Mouse (Mus musculus): ENCODE data around the gene Gal3st4.

Gene Gal3st4

GRCm38 (mm10) chr5:138272409-138272923 lies at the start of gene Gal3st4:
Gene Gal3st4 (minus strand): TSS chr5:138272840.
- DNase-seq (ENCODE audit: low read depth) = no peak

- DNase-seq (ENCODE audit: low read depth) = no peak
Observed at GRCm38 (mm10) chr5:138312795-138313194, 40.2 kb upstream of the Gal3st4 start.

DNA sequence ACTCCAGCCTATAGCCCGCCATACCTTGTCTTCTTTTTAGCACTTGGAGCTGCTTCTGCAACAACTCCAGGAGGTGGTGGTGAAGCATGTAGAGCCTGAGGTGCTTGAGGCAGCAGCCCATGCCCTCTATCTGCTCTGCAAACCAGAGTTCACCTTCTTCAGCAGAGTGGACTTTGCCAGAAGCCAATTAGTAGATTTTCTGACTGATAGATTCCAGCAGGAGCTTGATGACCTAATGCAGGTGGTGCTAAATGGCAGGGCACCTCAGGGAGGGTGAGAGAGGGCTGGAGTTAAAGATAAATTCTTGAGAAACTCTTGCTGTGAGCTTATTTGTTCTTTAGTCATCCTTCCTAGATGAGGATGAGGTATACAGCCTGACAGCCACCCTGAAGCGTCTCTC lies 27.0 kb upstream of the Gal3st4 start:
- no peak for DNase-seq (ENCODE audit: low read depth)

- DNase-seq (ENCODE audit: low read depth) = no peak
Observed at GRCm38 (mm10) chr5:138294158-138294557, 21.5 kb upstream of the Gal3st4 start.

DNA sequence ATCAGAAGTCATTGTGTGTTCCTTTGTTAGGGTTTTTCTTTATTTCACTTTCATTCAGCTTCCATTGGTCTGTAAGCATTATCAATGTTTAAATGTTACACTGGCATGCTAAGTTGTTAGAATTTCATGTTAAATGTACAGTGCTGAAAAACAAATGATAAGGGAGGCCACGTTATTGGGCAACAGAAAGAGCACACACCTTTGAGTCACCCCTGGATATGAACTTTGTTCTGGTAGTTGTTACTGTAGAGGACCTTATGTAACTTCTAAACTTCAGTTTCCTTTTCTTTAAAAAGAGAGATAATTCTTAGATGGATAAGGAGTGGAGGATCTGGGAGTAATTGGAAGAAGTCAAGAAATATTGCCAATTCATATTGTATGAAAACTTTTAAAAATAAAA lies 19.0 kb upstream of the Gal3st4 start:
- no peak for DNase-seq (ENCODE audit: low read depth)

DNA sequence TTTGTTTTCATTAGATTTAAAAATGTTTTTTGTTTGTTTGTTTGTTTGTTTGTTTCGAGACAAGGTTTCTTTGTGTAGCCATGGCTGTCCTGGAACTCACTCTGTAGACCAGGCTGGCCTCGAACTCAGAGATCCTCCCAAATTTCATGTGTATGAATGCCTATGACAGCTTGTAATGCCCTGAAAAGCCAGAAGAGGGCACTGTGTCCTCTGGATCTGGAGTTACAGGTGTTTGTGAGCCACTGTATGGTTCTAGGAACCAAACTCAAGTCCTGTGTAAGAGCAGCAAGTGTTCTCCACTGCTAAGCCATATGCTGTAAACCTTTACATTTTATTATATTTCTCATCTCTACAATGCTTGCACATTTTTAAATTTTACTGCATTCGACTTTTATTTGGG lies 15.2 kb upstream of the Gal3st4 start:
- peak; percentile 53 for DNase-seq (ENCODE audit: low read depth)

DNA sequence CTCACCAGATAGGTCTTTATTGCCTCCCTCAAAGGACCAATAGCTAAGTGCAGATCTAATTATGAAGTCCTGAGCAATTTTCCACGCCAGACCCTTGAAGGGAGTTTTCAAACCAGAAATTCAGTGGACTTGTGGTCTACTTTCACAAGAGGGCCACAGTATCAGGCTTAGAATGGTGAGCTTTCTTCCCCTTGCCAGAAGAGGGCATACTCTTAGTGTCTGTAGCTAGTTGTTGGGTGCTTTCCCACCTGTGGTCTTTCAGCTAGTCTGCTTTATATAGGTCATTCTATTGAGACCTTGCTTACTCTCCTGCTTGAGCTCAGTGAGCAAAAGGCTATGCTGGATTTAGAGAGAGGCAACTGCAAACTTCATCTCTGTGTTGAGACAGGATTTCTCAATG lies 10.9 kb upstream of the Gal3st4 start:
- DNase-seq (ENCODE audit: low read depth) = peak; percentile 28

DNA sequence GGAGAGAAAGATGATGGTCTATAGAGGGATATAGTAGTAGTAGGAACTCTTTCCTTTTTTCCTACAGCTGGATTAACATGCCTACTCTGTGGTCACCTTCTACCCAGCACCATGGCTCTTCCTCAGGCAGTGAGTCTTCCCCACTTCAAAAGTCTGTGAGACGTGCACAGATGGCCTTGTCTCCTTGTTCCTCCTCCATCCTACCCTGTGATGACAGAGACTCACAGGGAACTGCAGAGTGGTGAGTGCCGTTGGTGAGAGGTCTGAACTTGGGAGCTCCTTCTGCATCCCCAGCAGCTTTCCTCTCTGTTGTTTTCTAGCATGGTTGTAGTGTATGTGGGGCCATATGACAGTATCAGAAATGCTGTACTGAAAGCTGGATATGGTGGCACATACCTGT lies 9.2 kb upstream of the Gal3st4 start:
- DNase-seq (ENCODE audit: low read depth) = no peak

DNA sequence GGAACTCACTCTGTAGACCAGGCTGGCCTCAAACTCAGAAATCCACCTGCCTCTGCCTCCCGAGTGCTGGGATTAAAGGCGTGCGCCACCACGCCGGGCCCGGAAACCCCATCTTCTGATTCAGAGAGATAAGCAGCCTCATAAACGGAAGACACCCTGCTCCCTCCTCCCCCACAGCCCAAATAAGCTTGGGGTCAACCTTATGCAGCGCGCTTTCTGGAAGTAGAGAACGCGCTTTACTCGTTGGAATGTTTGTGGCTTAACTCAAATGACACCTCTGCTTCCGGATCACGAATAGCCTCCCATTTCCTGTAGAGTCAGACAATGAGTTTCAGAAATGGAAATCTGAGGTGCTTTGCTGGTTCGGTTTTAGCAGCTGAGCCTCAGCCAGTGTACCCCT lies 8.2 kb upstream of the Gal3st4 start:
- peak; percentile 25 for DNase-seq (ENCODE audit: low read depth)

DNA sequence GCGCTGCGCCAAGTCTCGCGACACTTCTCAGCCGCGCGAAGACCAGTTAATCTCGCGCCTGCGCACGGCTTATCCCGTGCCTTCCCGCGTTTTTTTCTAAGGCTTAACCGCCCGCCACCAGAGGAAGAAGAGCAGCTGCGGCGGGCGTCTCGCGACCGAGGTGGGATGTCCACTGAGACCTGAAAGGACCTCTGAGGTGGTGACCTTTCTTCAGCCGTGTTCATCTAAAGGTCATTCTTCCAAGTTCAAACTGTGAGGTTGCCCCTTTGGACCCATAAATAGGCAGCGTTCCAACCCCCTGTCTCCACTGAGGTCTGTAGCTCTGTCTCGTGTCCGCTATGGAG lies 7.8 kb upstream of the Gal3st4 start:
- no peak for DNase-seq (ENCODE audit: low read depth)

DNA sequence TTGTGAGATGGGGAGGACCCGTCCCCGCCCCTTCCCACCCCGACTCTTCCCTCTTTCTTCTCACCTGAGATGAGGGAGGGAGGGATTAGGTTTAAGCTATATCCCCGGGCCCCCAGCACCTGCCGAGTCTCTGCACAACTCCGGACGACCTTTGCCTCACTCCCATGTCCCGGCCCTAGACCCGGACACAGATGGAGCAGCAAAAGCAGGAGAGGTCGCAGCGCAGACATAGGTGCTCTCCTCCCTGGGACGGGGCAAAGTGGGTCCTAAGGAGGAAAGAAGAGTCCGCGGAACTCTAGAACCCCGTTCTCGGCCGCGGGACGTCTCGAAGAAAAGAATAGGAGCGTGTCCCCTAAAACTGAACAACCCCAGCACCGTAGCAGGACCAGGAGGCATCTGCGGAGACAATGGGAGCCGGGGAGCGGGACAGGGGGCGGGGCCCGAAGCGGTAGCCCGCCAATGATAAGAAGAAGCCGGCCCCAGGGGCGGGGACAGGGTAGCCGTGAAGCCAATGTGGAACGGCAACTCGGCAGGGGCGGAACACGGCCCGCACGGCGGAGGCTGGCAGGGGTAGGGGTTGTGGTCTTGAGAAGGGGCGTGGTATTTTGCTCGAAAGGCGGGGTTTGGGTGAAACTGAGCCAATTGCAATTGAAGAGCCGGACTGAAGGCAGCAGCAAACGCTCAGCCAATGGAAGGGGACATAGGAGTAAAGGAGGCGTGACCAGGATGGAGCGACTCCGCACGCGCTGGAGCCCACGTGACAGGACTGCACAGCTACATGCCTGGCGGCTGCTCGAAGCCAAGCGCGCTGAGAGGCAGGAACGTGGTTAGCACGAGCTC lies 7.2 kb upstream of the Gal3st4 start, which contains the start of the genes Gm43720, Gpc2 and Stag3:
TSS of gene Gm43720 (minus strand) at position 374 of the 840 bp plus-strand sequence.
TSS of gene Gpc2 (minus strand) at position 421 of the 840 bp plus-strand sequence.
TSS of gene Stag3 (plus strand) at position 656 of the 840 bp plus-strand sequence.
- DNase-seq (ENCODE audit: low read depth) = peak; percentile 94

- DNase-seq (ENCODE audit: low read depth) = no peak
Observed at GRCm38 (mm10) chr5:138277994-138278393, 5.4 kb upstream of the Gal3st4 start.

- DNase-seq (ENCODE audit: low read depth) = no peak
Observed at GRCm38 (mm10) chr5:138275216-138276050, 2.8 kb upstream of the Gal3st4 start.

- DNase-seq (ENCODE audit: low read depth) = no peak
Observed at GRCm38 (mm10) chr5:138274186-138274585, 1.5 kb upstream of the Gal3st4 start.

DNA sequence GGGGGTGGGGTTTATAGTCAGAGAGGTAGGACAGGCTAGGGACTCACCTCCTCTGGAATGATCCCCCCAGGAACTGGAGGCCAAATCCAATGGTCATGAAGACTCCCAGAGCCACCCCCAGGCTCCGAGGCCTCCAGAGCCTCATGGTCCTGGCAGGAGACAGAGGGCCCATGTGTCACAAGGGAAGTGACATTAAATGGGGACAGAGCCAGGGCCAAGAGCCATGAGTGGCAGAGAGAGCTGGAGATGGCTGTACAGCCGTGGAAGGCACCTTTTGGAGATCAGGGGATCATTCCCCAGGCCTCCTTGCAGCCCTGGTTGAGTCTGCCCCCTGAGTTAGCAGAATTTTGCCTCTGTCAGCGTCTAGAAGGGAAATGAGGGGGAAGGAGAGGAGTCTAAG lies 1.4 kb downstream of the Gal3st4 start:
- no peak for DNase-seq (ENCODE audit: low read depth)

DNA sequence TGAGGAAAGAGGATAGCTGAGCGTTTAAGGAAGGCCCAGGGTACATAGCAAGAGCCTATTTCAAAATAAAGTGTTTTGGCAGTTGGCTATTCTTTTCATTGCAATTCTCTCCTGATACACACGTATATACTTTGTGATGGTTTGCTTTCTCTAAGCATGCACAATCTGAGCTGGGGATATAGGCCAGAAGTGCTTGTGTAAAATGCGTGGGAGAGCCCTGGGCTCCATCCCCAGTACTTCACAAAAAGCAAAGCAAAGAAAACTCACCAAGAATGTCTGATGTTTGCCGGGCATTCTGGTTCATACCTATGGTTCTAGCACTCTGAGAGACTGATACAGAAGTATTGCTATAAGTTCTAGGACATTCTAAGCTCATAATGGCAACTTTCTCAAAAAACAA lies 3.7 kb downstream of the Gal3st4 start:
- DNase-seq (ENCODE audit: low read depth) = no peak

GRCm38 (mm10) chr5:138267114-138267513 lies 5.5 kb downstream of the Gal3st4 start:
- no peak for DNase-seq (ENCODE audit: low read depth)

- no peak for DNase-seq (ENCODE audit: low read depth)
Observed at GRCm38 (mm10) chr5:138265712-138266111, 6.9 kb downstream of the Gal3st4 start.

DNA sequence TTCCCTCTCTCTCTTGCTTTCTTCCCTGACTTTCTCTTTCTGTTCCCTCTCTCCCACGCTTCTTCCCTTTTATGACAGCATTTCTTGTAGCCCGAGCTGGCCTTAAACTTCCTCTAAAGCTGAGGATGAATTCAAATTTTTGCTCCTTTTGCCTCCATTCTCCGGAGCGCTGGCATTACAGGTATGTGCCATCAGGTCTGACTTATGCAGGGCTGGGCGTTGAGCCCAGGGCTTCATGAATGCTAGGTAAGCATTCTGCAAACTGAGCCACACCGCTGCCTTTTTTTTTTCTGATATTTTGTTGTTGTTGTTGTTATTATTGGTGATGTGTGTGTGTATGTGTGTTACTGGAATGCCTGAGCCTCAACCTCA lies 8.4 kb downstream of the Gal3st4 start:
- DNase-seq (ENCODE audit: low read depth) = no peak

DNA sequence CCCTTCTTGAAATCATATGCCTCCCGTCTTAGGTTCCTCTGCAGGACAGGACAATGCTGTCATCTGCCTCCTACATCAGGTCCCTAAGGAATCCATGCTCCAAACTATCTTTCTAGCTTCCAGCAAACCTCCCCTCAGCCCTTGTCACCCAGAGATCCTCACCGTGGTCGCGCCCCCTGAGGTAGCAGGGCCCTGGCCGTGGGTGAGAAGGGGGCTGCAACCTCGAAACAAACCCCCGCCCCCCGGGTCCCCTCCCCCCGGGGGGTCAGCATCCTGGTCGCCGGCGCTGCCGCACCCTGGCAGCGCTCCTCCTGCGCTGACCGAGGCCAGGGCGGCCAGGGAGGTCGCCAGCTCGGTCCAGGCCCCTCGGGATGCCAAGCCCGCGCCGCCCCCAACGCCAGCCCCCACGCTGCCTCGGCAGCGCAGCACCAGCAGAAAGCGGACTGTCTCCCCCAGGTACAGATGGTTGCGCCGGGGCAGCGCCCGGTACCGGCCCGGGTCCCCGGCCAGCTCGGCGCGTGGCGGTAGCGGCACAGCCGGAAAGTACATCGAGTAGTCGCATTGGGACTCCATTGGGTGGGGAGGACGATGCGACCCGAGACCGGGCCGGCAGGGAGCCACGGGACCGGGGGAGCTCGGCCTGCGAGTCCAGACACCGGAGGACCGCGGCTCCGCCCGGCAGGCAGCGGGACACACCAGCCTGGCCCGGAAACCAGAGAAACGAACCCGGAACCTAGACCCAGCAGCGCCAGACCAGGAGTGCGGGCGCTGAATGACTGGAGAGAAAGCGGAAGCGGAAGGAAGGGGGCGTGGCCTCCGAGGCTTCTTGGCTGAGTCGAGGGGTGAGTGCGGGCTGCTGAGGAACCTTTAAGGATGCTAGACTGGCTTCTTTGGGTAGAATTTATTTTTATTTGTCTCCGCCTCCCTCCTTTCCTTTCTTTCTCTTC lies 9.1 kb downstream of the Gal3st4 start, which contains the start of gene BC037034:
TSS of gene BC037034 (minus strand) at position 774 of the 947 bp plus-strand sequence.
- DNase-seq (ENCODE audit: low read depth) = peak; percentile 95

DNA sequence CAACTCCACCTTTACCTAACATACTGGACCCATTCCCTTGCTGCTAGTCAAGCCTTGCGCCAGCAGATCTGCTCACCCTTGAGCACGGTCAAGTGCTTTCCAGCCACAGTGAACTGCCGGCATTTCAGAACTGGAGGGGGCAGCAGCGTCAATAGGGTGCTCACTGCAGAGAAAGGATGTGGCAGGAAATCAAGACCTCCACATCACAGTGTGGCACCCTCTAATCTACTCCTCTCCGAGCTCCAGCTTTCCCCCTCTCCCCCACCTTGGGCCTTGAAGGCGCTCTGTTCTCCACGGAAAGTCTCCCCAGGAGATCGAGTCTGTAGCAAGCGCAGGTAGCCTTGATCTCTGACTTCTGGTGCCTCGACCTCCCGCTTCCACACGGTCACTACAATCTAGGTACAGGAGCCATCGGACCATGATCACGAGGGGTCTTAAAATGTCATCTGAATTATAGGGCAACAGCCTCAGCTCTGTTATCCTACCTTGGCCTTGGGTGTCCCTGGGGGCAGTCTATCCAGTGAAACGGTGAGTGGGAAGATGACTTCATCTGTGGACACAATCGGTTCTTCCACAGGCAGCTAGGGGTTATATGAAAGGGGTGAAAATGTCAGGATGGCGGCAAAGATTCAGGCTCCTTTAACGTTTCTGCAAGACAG lies 9.9 kb downstream of the Gal3st4 start:
- peak; percentile 37 for DNase-seq (ENCODE audit: low read depth)
